Mouse (Mus musculus): ENCODE measurements around the gene Mast2. TPM values are rescaled to one million over a fixed set of nuclear protein-coding genes. Genes with fewer than 3 reads are reported as not detected.

Gene Mast2
- polyA plus RNA-seq, 1 experiment from 2014 or later = 14.3 TPM

DNA sequence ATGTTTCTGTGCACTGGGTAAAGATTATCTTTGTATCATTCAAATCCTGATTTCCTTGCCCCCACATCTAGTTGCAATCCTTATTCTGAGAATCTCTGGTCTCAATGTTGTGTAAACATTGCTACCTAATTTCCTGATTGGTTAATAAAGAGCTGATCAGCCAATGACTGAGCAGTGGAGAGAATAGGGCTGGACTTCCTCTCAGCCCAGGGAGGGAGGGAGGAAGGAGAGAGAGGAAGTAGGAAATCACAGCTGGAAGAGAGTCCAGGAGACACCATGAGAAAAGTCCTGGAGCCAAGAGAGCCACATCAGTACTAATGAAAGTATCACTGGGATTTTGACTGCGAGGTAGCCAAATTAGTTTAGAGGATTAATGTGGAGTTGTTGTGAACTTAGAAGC lies 127.7 kb downstream of the Mast2 start:
- no peaks in the 10 kb centered on the region for H3K27me3 ChIP-seq
- ATAC-seq (ENCODE audit: insufficient number of reproducible peaks, insufficient read depth, low FRiP score, low TSS enrichment, low read depth) = no peak
- H3K9me3 ChIP-seq = no peaks in the 10 kb centered on the region
- no peak overlapping the region for H3K4me3 ChIP-seq
- peaks cover 5% of the 10 kb centered on the region; the same call in 1 of the 2 replicates for H3K36me3 ChIP-seq
- WGBS = 70% methylated on average over 1 of the region's 1 CpGs
- H3K9ac ChIP-seq = no peak overlapping the region
- no peak overlapping the region for H3K4me2 ChIP-seq
- H3K27ac ChIP-seq = no peak overlapping the region
- no peaks in the 10 kb centered on the region for H3K4me1 ChIP-seq

DNA sequence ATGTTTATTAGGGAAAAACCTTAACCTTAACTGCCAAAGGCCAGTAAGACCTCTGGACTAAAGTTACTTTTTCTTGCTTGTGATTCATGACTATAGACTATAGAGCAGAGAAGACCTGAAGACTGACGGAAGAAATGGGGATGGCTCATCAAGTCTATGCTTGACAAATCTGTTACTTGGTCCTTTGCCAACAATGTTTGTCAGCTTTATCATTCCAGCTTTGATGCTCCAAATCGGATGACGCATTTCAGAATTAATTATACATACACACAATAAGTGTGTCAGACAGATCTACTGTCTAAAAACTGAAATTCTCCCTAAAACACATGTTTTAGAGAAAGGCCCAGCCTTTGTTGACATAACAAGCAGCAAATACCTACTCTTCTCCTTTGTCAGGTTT lies 134.7 kb downstream of the Mast2 start:
- Histone ChIP-seq H3K4me1 (no peaks in the 10 kb centered on the region), H3K36me3 (peaks cover 45% of the 10 kb centered on the region), H3K9ac (no peak overlapping the region), H3K27me3 (no peaks in the 10 kb centered on the region), H3K4me2 (no peak overlapping the region), H3K27ac (no peak overlapping the region), H3K4me3 (no peak overlapping the region), H3K9me3 (no peaks in the 10 kb centered on the region)
- WGBS = 84% methylated on average over 3 of the region's 3 CpGs
- ATAC-seq (ENCODE audit: insufficient number of reproducible peaks, insufficient read depth, low FRiP score, low TSS enrichment, low read depth) = no peak

DNA sequence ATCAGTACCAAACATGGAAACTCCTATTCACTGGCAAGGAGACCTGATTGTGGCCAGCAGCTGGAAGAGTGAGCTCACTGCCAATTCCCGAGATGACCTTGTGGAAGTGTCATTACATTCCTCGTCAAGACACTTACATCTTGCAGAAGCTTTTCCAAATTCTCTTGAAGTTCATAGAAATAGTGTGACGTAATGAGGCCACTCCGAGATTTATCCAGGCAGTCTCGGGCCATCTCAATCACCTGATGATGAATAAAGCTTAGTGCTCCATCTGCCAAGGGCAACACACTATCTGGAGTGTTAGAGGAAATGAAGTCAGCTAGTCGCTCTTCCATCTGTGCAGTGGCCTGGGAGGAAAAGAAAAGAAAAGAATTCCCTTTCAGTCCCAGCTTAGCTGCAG lies 141.9 kb downstream of the Mast2 start:
- Histone ChIP-seq H3K9ac (no peak overlapping the region), H3K9me3 (no peaks in the 10 kb centered on the region), H3K36me3 (peaks cover 82% of the 10 kb centered on the region), H3K4me2 (no peak overlapping the region), H3K27ac (no peak overlapping the region), H3K27me3 (no peaks in the 10 kb centered on the region), H3K4me3 (no peak overlapping the region), H3K4me1 (no peaks in the 10 kb centered on the region)
- WGBS = 93% methylated on average over 6 of the region's 6 CpGs
- no peak for ATAC-seq (ENCODE audit: insufficient number of reproducible peaks, insufficient read depth, low FRiP score, low TSS enrichment, low read depth)

DNA sequence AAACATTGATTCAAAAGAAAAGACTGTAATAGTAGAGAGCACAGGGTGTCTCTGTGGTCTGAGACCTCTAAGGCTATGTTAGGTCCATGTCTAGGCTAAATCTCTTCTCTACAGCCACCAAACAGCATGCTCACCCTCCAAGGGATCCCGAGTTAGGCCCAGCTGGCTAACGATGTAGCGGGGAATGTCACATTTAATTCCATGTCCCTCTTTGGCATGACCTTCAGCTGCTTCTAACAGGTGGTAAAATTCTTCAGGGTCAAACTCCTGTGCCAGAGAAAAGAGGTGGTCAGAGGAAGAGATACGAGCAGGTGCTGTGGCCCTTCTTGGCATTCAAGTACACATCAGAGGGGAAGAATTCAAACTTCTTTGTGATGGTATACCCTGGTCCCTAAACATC lies 146.4 kb downstream of the Mast2 start:
- no peak for ATAC-seq (ENCODE audit: insufficient number of reproducible peaks, insufficient read depth, low FRiP score, low TSS enrichment, low read depth)
- WGBS = 95% methylated on average over 4 of the region's 4 CpGs

DNA sequence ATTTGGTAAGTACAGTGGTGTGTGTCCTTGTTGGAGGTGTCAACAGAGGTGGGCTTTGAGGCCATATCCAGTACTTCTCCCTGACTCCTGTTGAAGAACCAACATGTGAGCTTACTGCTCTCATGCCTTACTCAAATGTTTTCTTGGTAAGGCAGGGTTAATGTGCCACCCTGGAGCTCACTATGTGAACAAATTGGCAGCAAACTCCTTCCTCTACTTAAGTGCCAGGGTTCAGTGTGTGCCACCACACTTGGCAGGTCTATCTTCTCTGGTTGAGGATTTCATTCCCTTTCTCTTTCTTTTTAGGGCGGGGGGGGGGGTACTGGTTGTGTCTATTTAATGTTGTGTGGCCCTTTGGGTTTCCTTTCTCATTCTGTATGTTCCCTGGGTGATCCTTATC lies 159.4 kb downstream of the Mast2 start:
- Histone ChIP-seq H3K36me3 (peaks cover 62% of the 10 kb centered on the region), H3K27ac (no peak overlapping the region)
- ATAC-seq (ENCODE audit: insufficient number of reproducible peaks, insufficient read depth, low FRiP score, low TSS enrichment, low read depth) = no peak

More for the DNA sequence above, 146.4 kb downstream of the Mast2 start:
- Histone ChIP-seq H3K27ac (no peak overlapping the region), H3K36me3 (peaks cover 93% of the 10 kb centered on the region), H3K9me3 (no peaks in the 10 kb centered on the region), H3K4me2 (no peak overlapping the region), H3K4me1 (no peaks in the 10 kb centered on the region), H3K27me3 (no peaks in the 10 kb centered on the region), H3K4me3 (no peak overlapping the region), H3K9ac (no peak overlapping the region)

GRCm38 (mm10) chr4:116300878-116301355 lies 163.1 kb downstream of the Mast2 start:
- H3K4me1 ChIP-seq = no peaks in the 10 kb centered on the region
- H3K4me2 ChIP-seq = no peak overlapping the region
- H3K36me3 ChIP-seq = peaks cover 44% of the 10 kb centered on the region
- no peak overlapping the region for H3K9ac ChIP-seq
- H3K27ac ChIP-seq = peak overlapping the region; percentile 29; the same call in 1 of the 2 replicates
- 41% methylated on average over 4 of the region's 4 CpGs for WGBS
- H3K9me3 ChIP-seq = no peaks in the 10 kb centered on the region
- no peak overlapping the region for H3K4me3 ChIP-seq
- no peaks in the 10 kb centered on the region for H3K27me3 ChIP-seq
- ATAC-seq (ENCODE audit: insufficient number of reproducible peaks, insufficient read depth, low FRiP score, low TSS enrichment, low read depth) = peak; percentile 59

More for the DNA sequence above, 159.4 kb downstream of the Mast2 start:
- Histone ChIP-seq H3K9ac (no peak overlapping the region), H3K4me2 (no peak overlapping the region), H3K4me1 (no peaks in the 10 kb centered on the region), H3K4me3 (no peak overlapping the region), H3K9me3 (no peaks in the 10 kb centered on the region), H3K27me3 (no peaks in the 10 kb centered on the region)
- WGBS = 11% methylated on average over 1 of the region's 1 CpGs

DNA sequence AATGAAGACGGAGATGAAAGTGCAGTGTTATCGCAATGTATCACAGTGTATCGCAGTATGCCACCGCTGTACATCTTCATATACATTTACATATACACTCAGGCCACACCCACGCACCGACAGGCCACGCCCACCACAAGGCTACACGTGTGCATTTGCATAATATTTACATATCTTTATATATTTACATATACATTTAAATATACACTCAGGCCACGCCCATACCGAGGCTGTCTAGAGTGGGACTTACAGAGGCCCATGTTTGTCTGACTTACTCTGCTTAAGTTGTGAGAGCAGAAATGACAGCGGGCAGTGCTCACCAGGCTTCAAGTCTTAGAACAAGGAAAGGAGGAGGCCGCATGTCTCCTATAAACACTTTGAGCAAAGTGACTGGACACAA lies 170.7 kb downstream of the Mast2 start:
- Histone ChIP-seq H3K27ac (no peak overlapping the region), H3K27me3 (no peaks in the 10 kb centered on the region), H3K4me2 (no peak overlapping the region), H3K4me3 (no peak overlapping the region), H3K36me3 (peaks cover 63% of the 10 kb centered on the region), H3K4me1 (no peaks in the 10 kb centered on the region), H3K9ac (no peak overlapping the region), H3K9me3 (no peaks in the 10 kb centered on the region)
- ATAC-seq (ENCODE audit: insufficient number of reproducible peaks, insufficient read depth, low FRiP score, low TSS enrichment, low read depth) = no peak
- 87% methylated on average over 12 of the region's 12 CpGs for WGBS

- H3K27me3 ChIP-seq = no peaks in the 10 kb centered on the region
- H3K9me3 ChIP-seq = no peaks in the 10 kb centered on the region
- no peak overlapping the region for H3K9ac ChIP-seq
- H3K4me2 ChIP-seq = no peak overlapping the region
- H3K27ac ChIP-seq = no peak overlapping the region
- H3K4me3 ChIP-seq = no peak overlapping the region
- peaks cover 72% of the 10 kb centered on the region for H3K36me3 ChIP-seq
- no peaks in the 10 kb centered on the region for H3K4me1 ChIP-seq
- 90% methylated on average over 6 of the region's 6 CpGs for WGBS
- ATAC-seq (ENCODE audit: insufficient number of reproducible peaks, insufficient read depth, low FRiP score, low TSS enrichment, low read depth) = no peak
These were observed 172.4 kb downstream of the Mast2 start for GRCm38 (mm10) chr4:116291561-116291960.

- ATAC-seq (ENCODE audit: insufficient number of reproducible peaks, insufficient read depth, low FRiP score, low TSS enrichment, low read depth) = no peak
These were observed 181.8 kb downstream of the Mast2 start for GRCm38 (mm10) chr4:116282211-116282610.

DNA sequence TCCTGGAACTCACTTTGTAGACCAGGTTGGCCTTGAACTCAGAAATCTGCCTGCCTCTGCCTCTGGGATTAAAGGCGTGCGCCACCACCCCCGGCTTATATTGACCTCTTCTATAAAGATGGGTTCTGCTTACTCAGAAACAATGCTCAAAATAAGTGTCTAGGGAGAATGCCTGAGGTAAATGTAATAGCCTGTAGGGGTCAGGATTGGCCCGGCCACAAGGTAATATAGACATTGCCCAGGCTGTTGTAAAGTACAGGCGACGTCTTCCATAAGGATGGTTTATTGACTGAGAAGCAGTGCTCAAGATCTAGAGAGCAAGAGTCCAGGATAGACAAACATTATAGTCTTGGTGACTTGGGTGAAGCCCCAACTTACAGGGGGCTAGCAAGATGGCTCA lies 195.8 kb downstream of the Mast2 start:
- no peaks in the 10 kb centered on the region for H3K27me3 ChIP-seq
- peaks cover 69% of the 10 kb centered on the region for H3K36me3 ChIP-seq
- ATAC-seq (ENCODE audit: insufficient number of reproducible peaks, insufficient read depth, low FRiP score, low TSS enrichment, low read depth) = no peak
- no peaks in the 10 kb centered on the region for H3K9me3 ChIP-seq
- no peak overlapping the region for H3K4me3 ChIP-seq
- H3K9ac ChIP-seq = no peak overlapping the region
- 95% methylated on average over 6 of the region's 6 CpGs for WGBS
- no peaks in the 10 kb centered on the region for H3K4me1 ChIP-seq
- no peak overlapping the region for H3K4me2 ChIP-seq
- no peak overlapping the region for H3K27ac ChIP-seq

More at GRCm38 (mm10) chr4:116282211-116282610, 181.8 kb downstream of the Mast2 start:
- Histone ChIP-seq H3K4me3 (no peak overlapping the region), H3K9ac (no peak overlapping the region), H3K4me1 (no peaks in the 10 kb centered on the region), H3K27me3 (no peaks in the 10 kb centered on the region), H3K4me2 (no peak overlapping the region), H3K9me3 (no peaks in the 10 kb centered on the region; the same call in 1 of the 2 replicates), H3K36me3 (peaks cover 56% of the 10 kb centered on the region), H3K27ac (no peak overlapping the region)
- WGBS = 74% methylated on average over 2 of the region's 2 CpGs

Data from embryonic facial prominence, embryonic 13.5 days (tissue).